Mouse (Mus musculus) heart, embryonic 14.5 days (tissue): ENCODE results near the gene Crkl. TPM values are rescaled to one million over a fixed set of nuclear protein-coding genes. Genes with fewer than 3 reads are reported as not detected.

ENCODE experiments used
- ATAC-seq: fragments of 200-750 bp; cut with Nextera tagmentation; 2 replicates; pipeline ENCODE4 v1.8.0; 2017; ENCODE audit warnings: low read depth, moderate TSS enrichment; ENCODE audit not compliant: insufficient number of reproducible peaks, insufficient read depth, low FRiP score
- H3K27ac ChIP-seq, 2 experiments: fragments of 200-500 bp in 1 of 2; fragments of 300-500 bp in 1 of 2; sonication (generic) in 1 of 2; replicated peaks in 1 of 2; 2 replicates each; pipeline ENCODE4 v1.5.1; 2012 to 2014; ENCODE audit warnings: low read depth in 2 of 2, low read length in 2 of 2, control low read depth in 1 of 2, mild to moderate bottlenecking in 1 of 2, mixed read lengths in 1 of 2; ENCODE audit not compliant: control insufficient read depth in 1 of 2, insufficient read depth in 1 of 2
- H3K27me3 ChIP-seq: fragments of 300-500 bp; sonication (generic); 2 replicates; pipeline ENCODE4 v1.6.1; 2014; ENCODE audit warnings: mild to moderate bottlenecking, low read length, control low read depth; ENCODE audit not compliant: control insufficient read depth, insufficient read depth
- H3K36me3 ChIP-seq: fragments of 300-500 bp; sonication (generic); 2 replicates; pipeline ENCODE4 v1.6.1; 2014; ENCODE audit warnings: mild to moderate bottlenecking, control low read depth, low read length, mixed read lengths; ENCODE audit not compliant: control insufficient read depth, insufficient read depth
- H3K4me1 ChIP-seq, 2 experiments: fragments of 200-500 bp in 1 of 2; fragments of 300-500 bp in 1 of 2; sonication (generic) in 1 of 2; 2 replicates each; pipeline ENCODE4 v1.6.1; 2012 to 2014; ENCODE audit warnings: low read length in 2 of 2, control low read depth in 1 of 2, mixed read lengths in 1 of 2; ENCODE audit not compliant: control insufficient read depth in 2 of 2, insufficient read depth in 2 of 2
- H3K4me2 ChIP-seq: fragments of 300-500 bp; sonication (generic); 2 replicates; pipeline ENCODE4 v1.6.1; 2014; ENCODE audit warnings: mild to moderate bottlenecking, low read length
- H3K4me3 ChIP-seq, 2 experiments: fragments of 200-500 bp in 1 of 2; fragments of 300-500 bp in 1 of 2; sonication (generic) in 1 of 2; 2 replicates each; pipeline ENCODE4 v1.5.1; 2012 to 2014; ENCODE audit warnings: low read length in 2 of 2, mild to moderate bottlenecking in 2 of 2, control low read depth in 1 of 2, low read depth in 1 of 2, moderate library complexity in 1 of 2; ENCODE audit not compliant: control insufficient read depth in 1 of 2, insufficient read depth in 1 of 2
- H3K9ac ChIP-seq: fragments of 300-500 bp; sonication (generic); 2 replicates; pipeline ENCODE4 v1.6.1; 2014; ENCODE audit warnings: mild to moderate bottlenecking, low read length
- H3K9me3 ChIP-seq: fragments of 300-500 bp; sonication (generic); 2 replicates; pipeline ENCODE4 v1.6.1; 2016; ENCODE audit warnings: low read length, control low read depth; ENCODE audit not compliant: control insufficient read depth
- WGBS: fragments of 180-500 bp; shearing (Covaris S2); extraction: QIAGEN DNeasy Blood & Tissue Kit; methylation state at CpG from one replicate; pipeline ENCODE4 v1.1.7; 2014; 5-methylcytosine and 5-hydroxymethylcytosine counted together
- polyA plus RNA-seq: library from polyadenylated mRNA; unstranded; fragments of >200 nt; fragmentation: Nextera tagmentation; extraction: Ambion mirVana; gene quantifications from 2 replicates; pipeline ENCODE4 v1.2.1, GENCODE M21; 2014

Gene Crkl
- polyA plus RNA-seq, 1 experiment from 2014 or later = 40.7 TPM

DNA sequence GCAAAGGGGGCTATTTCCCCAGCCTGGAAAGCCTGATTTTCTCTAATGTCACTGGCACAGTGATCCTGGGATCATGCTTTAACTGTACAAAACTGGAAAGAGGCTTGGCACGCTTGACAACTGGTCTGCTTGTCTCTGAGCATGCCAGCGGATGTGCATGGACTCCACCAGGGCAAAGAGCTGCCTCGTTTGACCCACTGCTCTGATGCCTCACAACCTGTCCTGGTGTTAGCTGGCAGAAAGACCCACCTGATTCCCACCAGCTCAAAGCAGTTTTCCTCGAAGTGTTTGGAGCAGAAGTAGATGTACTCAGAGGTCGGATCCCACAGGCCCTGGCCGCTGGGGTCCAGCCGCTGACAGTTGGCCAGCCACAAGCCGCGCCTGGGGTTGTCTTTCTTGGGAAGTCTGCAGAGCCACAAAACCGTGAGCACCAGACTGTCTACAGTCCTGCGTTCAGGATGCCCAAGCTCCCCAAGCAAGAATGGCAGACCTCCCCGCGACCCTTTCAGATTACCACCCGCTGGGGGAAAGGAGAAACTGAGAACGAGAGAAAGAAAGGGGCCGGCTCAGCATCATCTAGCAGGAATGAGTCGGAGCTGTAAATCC, 78.3 kb downstream of the Crkl start:
- ATAC-seq = no peak
- Histone ChIP-seq H3K36me3 (peaks cover 41% of the 10 kb centered on the region), H3K4me2 (peak overlapping the region; percentile 94), H3K9me3 (no peaks in the 10 kb centered on the region), H3K4me3 (peak overlapping the region; percentile 55 to 77), H3K27me3 (no peaks in the 10 kb centered on the region), H3K4me1 (peaks cover 5 to 10% of the 10 kb centered on the region in 2 experiments), H3K27ac (peak overlapping the region; percentile 84 to 89), H3K9ac (peak overlapping the region; percentile 90)
- WGBS = 14% methylated on average over 17 of the region's 17 CpGs

DNA sequence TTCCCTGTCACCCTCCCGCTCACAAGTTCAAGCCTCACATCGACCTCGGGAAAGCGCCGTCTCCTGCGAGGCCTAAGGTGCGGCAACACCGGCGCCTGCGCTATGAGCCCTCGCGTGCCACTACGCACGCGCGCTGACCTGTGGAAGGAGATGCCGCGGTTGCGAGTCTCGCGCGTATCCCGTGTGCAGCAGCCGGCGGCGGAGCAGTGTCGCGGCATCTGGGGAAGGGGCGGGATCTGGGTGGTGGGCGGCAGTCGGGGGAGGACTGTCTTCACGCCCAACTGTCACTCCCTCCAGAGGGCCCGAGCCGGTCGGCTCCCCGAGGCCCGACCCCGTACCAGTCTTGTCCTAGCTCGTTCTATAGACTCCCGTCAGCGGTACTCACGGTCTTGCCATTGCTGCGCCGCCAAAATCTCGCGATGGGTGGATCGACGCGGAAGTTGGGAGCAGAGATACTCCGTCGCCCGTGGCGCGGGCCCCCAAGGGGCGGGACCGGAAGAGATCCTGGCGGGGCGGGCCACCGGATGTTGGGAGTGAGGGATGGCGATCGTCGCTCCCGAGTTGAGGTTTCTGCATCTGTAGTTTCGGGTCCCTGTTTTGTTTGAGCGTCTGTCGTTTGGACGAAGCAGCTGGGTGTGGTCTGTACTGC, 79.0 kb downstream of the Crkl start, which contains the start of gene Thap7:
Gene Thap7 (minus strand): TSS at position 497 of the 649 bp plus-strand sequence.
- no peaks in the 10 kb centered on the region for H3K27me3 ChIP-seq
- H3K9me3 ChIP-seq = no peaks in the 10 kb centered on the region
- peak within 1 kb of the TSS; percentile 90 for H3K9ac ChIP-seq
- peak; percentile 95 for ATAC-seq
- peak within 1 kb of the TSS; percentile 94 for H3K4me2 ChIP-seq
- 2% methylated on average over 65 of the region's 67 CpGs for WGBS
- H3K4me3 ChIP-seq = peak within 1 kb of the TSS; percentile 55 to 77
- H3K36me3 ChIP-seq = peaks cover 34% of the 10 kb centered on the region
- H3K4me1 ChIP-seq = peaks cover 5 to 10% of the 10 kb centered on the region in 2 experiments
- H3K27ac ChIP-seq = peak within 1 kb of the TSS; percentile 84 to 89

DNA sequence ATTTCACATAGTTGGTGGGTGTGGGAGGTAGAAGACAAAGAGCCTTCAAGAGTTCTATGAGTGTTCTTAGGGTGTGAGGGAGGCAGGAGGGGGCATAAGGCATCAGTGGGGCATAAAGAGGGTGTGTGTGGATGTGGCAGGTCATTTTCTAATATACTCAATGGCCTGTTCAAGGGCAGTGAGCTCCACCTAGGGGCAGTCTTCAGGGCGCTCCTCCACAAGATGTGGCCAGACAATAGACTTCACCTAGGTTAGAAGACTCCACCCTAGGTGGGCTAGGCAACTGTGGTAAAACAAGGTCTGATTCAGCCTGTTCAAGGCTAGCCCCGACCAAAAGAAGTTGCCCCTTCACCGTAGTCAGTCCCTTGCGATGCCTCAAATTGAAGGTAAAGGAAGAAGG, 80.5 kb downstream of the Crkl start:
- peaks cover 19% of the 10 kb centered on the region for H3K36me3 ChIP-seq
- H3K9ac ChIP-seq = no peak overlapping the region
- H3K4me2 ChIP-seq = no peak overlapping the region
- no peaks in the 10 kb centered on the region for H3K9me3 ChIP-seq
- peaks cover 5 to 10% of the 10 kb centered on the region in 2 experiments for H3K4me1 ChIP-seq
- no peaks in the 10 kb centered on the region for H3K27me3 ChIP-seq
- no peak overlapping the region; a peak in 1 of 4 replicates for H3K4me3 ChIP-seq
- H3K27ac ChIP-seq = no peak overlapping the region
- 49% methylated on average over 4 of the region's 4 CpGs for WGBS
- ATAC-seq = no peak

DNA sequence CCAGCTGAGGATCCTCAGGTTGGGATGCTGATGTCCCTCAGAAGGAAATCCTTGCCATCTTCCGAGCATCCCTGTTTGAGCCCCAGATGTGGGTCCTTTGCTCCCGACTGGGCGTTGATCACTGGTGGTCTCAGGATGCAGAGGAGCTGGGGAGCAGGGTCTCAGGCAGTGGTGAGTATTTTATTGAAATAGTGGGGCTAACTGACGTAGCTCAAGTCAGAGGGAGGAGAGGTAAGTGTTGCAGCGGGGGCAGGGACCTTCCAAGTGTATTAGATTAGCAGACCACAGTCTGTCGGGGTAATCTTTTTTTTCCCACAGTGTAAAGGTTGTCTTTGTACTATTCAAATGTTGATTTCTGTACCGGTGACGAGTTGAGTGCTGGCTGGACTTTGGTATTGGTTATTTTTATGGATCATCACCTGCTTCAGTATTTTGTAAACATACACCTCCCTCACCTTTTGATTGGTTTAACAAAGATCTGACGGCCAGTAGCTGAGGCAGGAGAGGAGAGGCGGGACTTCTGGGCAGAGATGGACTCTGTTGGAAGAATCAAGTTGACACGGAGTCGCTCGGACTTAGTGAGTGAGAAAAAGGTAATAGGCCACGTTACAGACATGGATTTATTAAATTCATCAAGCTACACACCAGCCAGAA, 81.0 kb downstream of the Crkl start:
- H3K4me3 ChIP-seq = no peak overlapping the region
- peaks cover 5 to 10% of the 10 kb centered on the region in 2 experiments for H3K4me1 ChIP-seq
- ATAC-seq = no peak
- H3K4me2 ChIP-seq = no peak overlapping the region
- no peaks in the 10 kb centered on the region for H3K27me3 ChIP-seq
- H3K27ac ChIP-seq = no peak overlapping the region
- no peak overlapping the region for H3K9ac ChIP-seq
- 57% methylated on average over 14 of the region's 14 CpGs for WGBS
- H3K36me3 ChIP-seq = peaks cover 14% of the 10 kb centered on the region
- no peaks in the 10 kb centered on the region for H3K9me3 ChIP-seq

DNA sequence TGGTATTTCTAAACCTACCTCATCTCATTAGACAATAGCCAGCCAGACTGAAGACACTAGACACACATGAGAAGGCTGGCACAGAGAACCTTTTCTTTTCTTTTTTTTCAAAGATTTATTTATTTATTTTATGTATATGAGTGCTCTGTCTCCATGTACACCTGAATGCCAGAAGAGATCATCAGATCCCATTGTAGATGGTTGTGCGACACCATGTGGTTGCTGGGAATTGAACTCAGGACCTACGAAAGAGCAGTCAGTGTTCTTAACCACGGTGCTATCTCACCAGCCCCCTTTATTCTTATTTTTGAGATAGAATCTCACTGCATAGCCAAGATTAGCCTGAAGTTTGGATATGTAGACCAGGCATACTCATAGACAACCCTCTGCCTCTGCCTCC, 84.8 kb downstream of the Crkl start:
- Histone ChIP-seq H3K27me3 (peaks cover 8% of the 10 kb centered on the region; the same call in 1 of the 2 replicates), H3K36me3 (no peaks in the 10 kb centered on the region), H3K9ac (no peak overlapping the region), H3K27ac (no peak overlapping the region), H3K4me1 (peaks cover 0 to under 1% of the 10 kb centered on the region in 2 experiments; a peak in 3 of 4 replicates), H3K4me3 (no peak overlapping the region), H3K9me3 (no peaks in the 10 kb centered on the region), H3K4me2 (no peak overlapping the region)
- WGBS = 90% methylated on average over 3 of the region's 3 CpGs
- ATAC-seq = no peak

Other genes with a start within 250 kb of the Crkl start
- 276 and 285 TPM in 2 replicates for gene Ube2l3, start 249.3 kb upstream of the Crkl start, polyA plus RNA-seq
- 0.15 and 0.20 TPM in 2 replicates for gene Rimbp3, start 243.4 kb upstream of the Crkl start, polyA plus RNA-seq
- 2.7 and 3.0 TPM in 2 replicates for gene Hic2, start 218.4 kb upstream of the Crkl start, polyA plus RNA-seq
- 7.2 and 7.3 TPM in 2 replicates for gene Tmem191c, start 175.9 kb upstream of the Crkl start, polyA plus RNA-seq
- gene Serpind1, start 120.6 kb upstream of the Crkl start, polyA plus RNA-seq = 0.66 and 0.75 TPM in 2 replicates
- 5.0 and 5.6 TPM in 2 replicates for gene Snap29, start 46.0 kb upstream of the Crkl start, polyA plus RNA-seq
- gene Pi4ka, start 45.7 kb upstream of the Crkl start, polyA plus RNA-seq = 36.3 and 40.5 TPM in 2 replicates
- gene Aifm3, start 37.6 kb downstream of the Crkl start, polyA plus RNA-seq = 0.89 and 1.6 TPM in 2 replicates
- 47.8 and 48.6 TPM in 2 replicates for gene Lztr1, start 56.7 kb downstream of the Crkl start, polyA plus RNA-seq
- gene Thap7, start 79.1 kb downstream of the Crkl start, polyA plus RNA-seq = 26.2 and 27.1 TPM in 2 replicates
- 0.20 and 0.22 TPM in 2 replicates for gene Lrrc74b, start 109.3 kb downstream of the Crkl start, polyA plus RNA-seq
- gene P2rx6, start 109.9 kb downstream of the Crkl start, polyA plus RNA-seq = 0.65 and 0.67 TPM in 2 replicates
- gene Slc7a4, start 131.2 kb downstream of the Crkl start, polyA plus RNA-seq = 10.9 and 12.8 TPM in 2 replicates
- 22.7 and 23.7 TPM in 2 replicates for gene Smpd4, start 167.4 kb downstream of the Crkl start, polyA plus RNA-seq
- 2.9 and 4.5 TPM in 2 replicates for gene Ccdc74a, start 194.5 kb downstream of the Crkl start, polyA plus RNA-seq